Mouse (Mus musculus) brain, embryonic 14.5 days (tissue): ENCODE results near the gene Fbxw17. TPM values are rescaled to one million over a fixed set of nuclear protein-coding genes. Genes with fewer than 3 reads are reported as not detected.

Experiments used
- DNase-seq: peaks from one replicate; pipeline ENCODE4 v3.0.0-alpha.2; 2011; ENCODE audit warnings: low read depth
- CTCF ChIP-seq: fragments of 200-500 bp; IDR thresholded peaks from 2 replicates; pipeline ENCODE4 v1.5.1; 2012; ENCODE audit warnings: inconsistent platforms, mild to moderate bottlenecking, moderate library complexity, borderline replicate concordance; ENCODE audit not compliant: insufficient read depth, insufficient read length; ENCODE audit errors: extremely low read depth
- POLR2A ChIP-seq: fragments of 200-500 bp; IDR thresholded peaks from 2 replicates; pipeline ENCODE4 v1.6.1; 2012; ENCODE audit warnings: mild to moderate bottlenecking, inconsistent platforms, borderline replicate concordance; ENCODE audit not compliant: poor library complexity, insufficient read depth, insufficient read length, severe bottlenecking; ENCODE audit errors: extremely low read depth
- polyA plus RNA-seq: library from polyadenylated mRNA; depleted of rRNA; stranded (reverse); fragments of >200 nt; gene quantifications from 2 replicates; pipeline ENCODE4 v1.2.3, GENCODE M21; 2012; rRNA removed

The Fbxw17 gene
- polyA plus RNA-seq, 1 experiment = 35.7 TPM

- no peak for TF ChIP-seq POLR2A
- no peak for TF ChIP-seq CTCF
Measured at GRCm38 (mm10) chr13:50464621-50465562, 47.2 kb downstream of the Fbxw17 start.

GRCm38 (mm10) chr13:50467007-50467406 lies 49.3 kb downstream of the Fbxw17 start, which contains the start of gene Nutm2:
TSS of gene Nutm2 (plus strand) at chr13:50467307.
- no peak for DNase-seq
- no peak for TF ChIP-seq CTCF
- TF ChIP-seq POLR2A = no peak

More at GRCm38 (mm10) chr13:50464621-50465562, 47.2 kb downstream of the Fbxw17 start:
- DNase-seq = peak; percentile 24

Other genes starting within 250 kb of the Fbxw17 start
- not detected in 2 replicates for gene Gm906, start 167.6 kb upstream of the Fbxw17 start, polyA plus RNA-seq
- gene Gm47429, start 26.0 kb downstream of the Fbxw17 start, polyA plus RNA-seq = not detected in 2 replicates
- not detected in 2 replicates for gene Nutm2, start 49.4 kb downstream of the Fbxw17 start, polyA plus RNA-seq
- gene Gm904, start 225.4 kb downstream of the Fbxw17 start, polyA plus RNA-seq = not detected in 2 replicates